ENCODE assay signal across 9 mouse cellular contexts in genomic region chr7:100974135-100974903, GRCm38 (mm10). TPM values are rescaled to one million over a fixed set of nuclear protein-coding genes. Genes with fewer than 3 reads are reported as not detected.
A peak's percentile ranks its signal among the peaks of the same experiment; 100 is the strongest.
DNase-seq lines count a peak whose midpoint lies in the region; ATAC-seq and TF ChIP-seq lines count a peak whose summit lies in the region.
"Had no signal": no experiment of that assay in that cellular context is flagged by ENCODE, and none has a peak within 500 bp of the region (broad histone marks: within the 10 kb centered on the region; RNA-seq: fewer than 3 reads in every experiment).

TSS of gene P2ry6 (minus strand) at chr7:100974649.

- WGBS in heart, adult 2 months: 7% methylated on average over 36 of the region's 36 CpGs
- WGBS in heart, embryonic 10.5 days: 3% methylated on average over 36 of the region's 36 CpGs
- WGBS in limb, embryonic 14.5 days: 5% methylated on average over 36 of the region's 36 CpGs
- 7% methylated on average over 36 of the region's 36 CpGs for WGBS in midbrain, postnatal 0 days

- no peaks in the 10 kb centered on the region for H3K27me3 ChIP-seq in heart, adult 2 months (ENCODE audit: control insufficient read depth, insufficient read depth, low read length)
- H3K27me3 ChIP-seq in heart, embryonic 10.5 days (ENCODE audit: insufficient read depth, poor library complexity, severe bottlenecking): peaks cover 82% of the 10 kb centered on the region
- H3K27me3 ChIP-seq in limb, embryonic 14.5 days (ENCODE audit: control insufficient read depth, insufficient read depth, low read length): peaks cover 7% of the 10 kb centered on the region; the same call in 1 of the 2 replicates
- peaks cover 17% of the 10 kb centered on the region; the same call in 1 of the 2 replicates for H3K27me3 ChIP-seq in midbrain, postnatal 0 days (ENCODE audit: insufficient read depth, low read length)

- peak within 1 kb of the TSS; percentile 20; the same call in 1 of the 2 replicates for H3K27ac ChIP-seq in heart, adult 2 months
- H3K27ac ChIP-seq in heart, embryonic 10.5 days: peak within 1 kb of the TSS; percentile 39
- H3K27ac ChIP-seq in limb, embryonic 14.5 days (replicated peaks; ENCODE audit: low read depth, low read length): no peak within 1 kb of the TSS
- H3K27ac ChIP-seq in midbrain, postnatal 0 days (ENCODE audit: low read depth, low read length): no peak within 1 kb of the TSS

- H3K9me3 ChIP-seq in heart, embryonic 10.5 days: no peaks in the 10 kb centered on the region
- no peaks in the 10 kb centered on the region for H3K9me3 ChIP-seq in limb, embryonic 14.5 days (ENCODE audit: control insufficient read depth, low read length)
- H3K9me3 ChIP-seq in midbrain, postnatal 0 days (ENCODE audit: low read length): no peaks in the 10 kb centered on the region

- H3K9ac ChIP-seq in heart, adult 2 months (ENCODE audit: low read depth, low read length): peak within 1 kb of the TSS; percentile 31
- peak within 1 kb of the TSS; percentile 38; the same call in 1 of the 2 replicates for H3K9ac ChIP-seq in limb, embryonic 14.5 days (ENCODE audit: low read depth, low read length, severe bottlenecking)
- H3K9ac ChIP-seq in midbrain, postnatal 0 days (replicated peaks; ENCODE audit: low read length, poor library complexity, severe bottlenecking): no peak within 1 kb of the TSS; the same call in 1 of the 2 replicates

- intact Hi-C loops in heart, adult 2 months (cut with DNase I): no loop called here
- intact Hi-C loops in heart, postnatal 25 days (cut with DNase I): no loop called here

- TF ChIP-seq EP300 in heart, adult 2 months (IDR thresholded peaks at IDR 0.05; ENCODE audit: insufficient read depth, low read depth, low read length): no peak

- H3K36me3 ChIP-seq in heart, adult 2 months (ENCODE audit: control insufficient read depth, insufficient read depth, low read length): no peaks in the 10 kb centered on the region
- H3K36me3 ChIP-seq in heart, embryonic 10.5 days: no peaks in the 10 kb centered on the region
- no peaks in the 10 kb centered on the region for H3K36me3 ChIP-seq in limb, embryonic 14.5 days (ENCODE audit: control insufficient read depth, insufficient read depth, low read length)
- no peaks in the 10 kb centered on the region for H3K36me3 ChIP-seq in midbrain, postnatal 0 days (ENCODE audit: insufficient read depth, low read length)

- H3K4me2 ChIP-seq in limb, embryonic 14.5 days (replicated peaks; ENCODE audit: low read depth, low read length, severe bottlenecking): peak within 1 kb of the TSS; percentile 61
- peak within 1 kb of the TSS; percentile 48 for H3K4me2 ChIP-seq in midbrain, postnatal 0 days (ENCODE audit: low read depth, low read length, poor library complexity, severe bottlenecking)

- peak; percentile 60 to 64 for DNase-seq in heart, adult 2 months
- no peak for DNase-seq in heart, postnatal 25 days (ENCODE audit: low spot score)
- peak; percentile 36 for DNase-seq in ZHBTc4 (ENCODE audit: low read depth, low spot score)
- no peak for DNase-seq in heart, embryonic 10.5 days (ENCODE audit: low spot score)
- no peak for DNase-seq in limb, embryonic 14.5 days (ENCODE audit: low spot score)
- no peak for DNase-seq in midbrain, postnatal 0 days (ENCODE audit: low spot score)
- DNase-seq in layer of hippocampus, postnatal 36 days: no peak
- DNase-seq in thymus, postnatal 10 days (ENCODE audit: low spot score in 2 of 2): no peak

- ATAC-seq in limb, embryonic 14.5 days (ENCODE audit: low FRiP score, low read depth): no peak
- ATAC-seq in midbrain, postnatal 0 days (ENCODE audit: low FRiP score): 0 out of 2 replicates have a peak, but pooled peaks have one; percentile 34

- peak within 1 kb of the TSS; percentile 32; the same call in 1 of the 2 replicates for H3K4me3 ChIP-seq in heart, adult 2 months
- peak within 1 kb of the TSS; percentile 57 for H3K4me3 ChIP-seq in heart, embryonic 10.5 days
- peak within 1 kb of the TSS; percentile 32 for H3K4me3 ChIP-seq in limb, embryonic 14.5 days (replicated peaks; ENCODE audit: low read length)
- peak within 1 kb of the TSS; percentile 29 for H3K4me3 ChIP-seq in midbrain, postnatal 0 days (ENCODE audit: low read depth, low read length)
- H3K4me3 ChIP-seq: erythroblast, embryonic 14.5 days had no signal

- H3K79me2 ChIP-seq in heart, adult 2 months (replicated peaks; ENCODE audit: control insufficient read depth, insufficient read depth, low read length): no peaks in the 10 kb centered on the region

- H3K4me1 ChIP-seq in heart, adult 2 months (ENCODE audit: control insufficient read depth, insufficient read depth, low read length): peaks cover 10% of the 10 kb centered on the region
- H3K4me1 ChIP-seq in heart, embryonic 10.5 days: peaks cover 41% of the 10 kb centered on the region
- H3K4me1 ChIP-seq in limb, embryonic 14.5 days (ENCODE audit: control insufficient read depth, insufficient read depth, low read length): peaks cover 16% of the 10 kb centered on the region
- peaks cover 3% of the 10 kb centered on the region; the same call in 1 of the 2 replicates for H3K4me1 ChIP-seq in midbrain, postnatal 0 days (ENCODE audit: insufficient read depth, low read length)

- no peak for TF ChIP-seq CTCF in heart, adult 2 months (IDR thresholded peaks at IDR 0.05)
- no peak for TF ChIP-seq CTCF in midbrain, postnatal 0 days (IDR thresholded peaks at IDR 0.05)

- no peak for TF ChIP-seq POLR2A in heart, adult 2 months (IDR thresholded peaks at IDR 0.05; ENCODE audit: insufficient read depth, low read depth, low read length)
- no peak for TF ChIP-seq POLR2A in limb, embryonic 14.5 days (IDR thresholded peaks at IDR 0.05; ENCODE audit: borderline replicate concordance, extremely low read depth, insufficient read depth, insufficient read length)

RNA-seq across cellular contexts. Expression of gene P2ry6, which starts in this region (rescaled TPM):
- 1 to 10 TPM; 3.6 to 4.2 TPM for total RNA-seq in heart, adult 2 months (2021)
- 9.6 and 11.1 TPM in 2 replicates for polyA plus RNA-seq in heart, adult 2 months (2012; rRNA removed)
- total RNA-seq in heart, postnatal 25 days (2021): 1 to 10 TPM; 4.4 TPM
- 0.97 and 1.2 TPM in 2 replicates for polyA plus RNA-seq in heart, embryonic 10.5 days (2016; fragmentation: Nextera tagmentation; extraction: Ambion mirVana)
- polyA plus RNA-seq in limb, embryonic 14.5 days (2012; rRNA removed): 5.3 and 8.5 TPM in 2 replicates
- 5.9 and 6.5 TPM in 2 replicates for polyA plus RNA-seq in limb, embryonic 14.5 days (2014; fragmentation: Nextera tagmentation; extraction: Ambion mirVana)
- 2.0 and 4.3 TPM in 2 replicates for total RNA-seq in midbrain, postnatal 0 days (2014; rRNA removed)
- polyA plus RNA-seq in midbrain, postnatal 0 days (2015; fragmentation: Nextera tagmentation; extraction: Ambion mirVana): 2.7 and 3.3 TPM in 2 replicates
- 1 to 10 TPM; 3.2 to 3.5 TPM for total RNA-seq in layer of hippocampus, postnatal 36 days (2021)

Comparison
In these comparisons a context has a peak if more than half of its experiments do, and no peak if none do; other contexts are left out.
1. DNase-seq: peak in heart, adult 2 months (2 of 2) and ZHBTc4 (single experiment); none in heart, postnatal 25 days (single experiment), heart, embryonic 10.5 days (single experiment), limb, embryonic 14.5 days (single experiment), midbrain, postnatal 0 days (single experiment), layer of hippocampus, postnatal 36 days (0 of 2) and thymus, postnatal 10 days (0 of 2).
2. H3K27ac ChIP-seq: peak in heart, adult 2 months (single experiment) and heart, embryonic 10.5 days (single experiment); none in limb, embryonic 14.5 days (single experiment) and midbrain, postnatal 0 days (single experiment).
3. Peak in every context shown above with its lines, with median percentiles within 50 percentile points of each other: H3K4me3 ChIP-seq.